Mouse (Mus musculus): Measurements from ENCODE around the gene Uvrag.

- TF ChIP-seq POLR2A (IDR thresholded peaks at IDR 0.05; ENCODE audit: control insufficient read depth, extremely low read depth, insufficient read depth, low read length, poor library complexity) (no peak), CTCF (IDR thresholded peaks at IDR 0.05; ENCODE audit: borderline replicate concordance, control insufficient read depth, extremely low read depth, insufficient read depth, low read length, poor library complexity) (no peak)
Measured at GRCm38 (mm10) chr7:99183751-99184150, 42.8 kb upstream of the Uvrag start.

Measured in thymus, adult 2 months (tissue).